Mouse (Mus musculus): ENCODE measurements around the gene Msl3l2. TPM values are rescaled to one million over a fixed set of nuclear protein-coding genes. Genes with fewer than 3 reads are reported as not detected.

Gene Msl3l2
- polyA plus RNA-seq, 1 experiment from 2014 or later: 7.5 TPM

- H3K27ac ChIP-seq (replicated peaks): no peak overlapping the region
- no peaks in the 10 kb centered on the region for H3K36me3 ChIP-seq (replicated peaks)
- no peaks in the 10 kb centered on the region for H3K9me3 ChIP-seq
- H3K27me3 ChIP-seq (replicated peaks; ENCODE audit: low read depth, poor library complexity, severe bottlenecking): no peaks in the 10 kb centered on the region
- WGBS: 96% methylated on average over 1 of the region's 1 CpGs
- DNase-seq (ENCODE audit: low spot score): no peak
- H3K4me3 ChIP-seq: no peak overlapping the region
- no peaks in the 10 kb centered on the region for H3K4me1 ChIP-seq
Observed at GRCm38 (mm10) chr10:56126972-56127371, 20.3 kb downstream of the Msl3l2 start.

DNA sequence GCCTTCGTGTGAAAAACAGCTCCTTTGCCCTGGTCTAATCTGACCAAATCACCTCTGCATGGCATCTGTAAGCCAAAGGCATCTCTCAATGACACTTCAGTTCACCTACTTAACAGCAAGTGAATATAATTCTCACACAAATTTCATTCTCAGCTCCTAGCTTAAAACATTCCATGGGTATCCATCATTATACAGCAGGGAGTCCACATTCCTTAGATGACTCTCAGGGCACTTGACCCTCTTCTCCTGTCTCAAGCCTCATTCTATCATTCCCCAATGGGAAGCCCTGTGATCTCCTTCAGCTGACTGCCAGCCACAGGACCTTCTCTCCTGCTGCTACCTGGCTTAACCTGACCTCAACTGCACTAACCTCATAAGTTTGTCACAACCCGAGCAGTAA is 22.9 kb downstream of the Msl3l2 start:
- Histone ChIP-seq H3K9me3 (no peaks in the 10 kb centered on the region), H3K27ac (replicated peaks) (no peak overlapping the region), H3K27me3 (replicated peaks; ENCODE audit: low read depth, poor library complexity, severe bottlenecking) (no peaks in the 10 kb centered on the region), H3K4me1 (no peaks in the 10 kb centered on the region), H3K4me3 (no peak overlapping the region), H3K36me3 (replicated peaks) (no peaks in the 10 kb centered on the region)
- 83% methylated on average over 2 of the region's 2 CpGs for WGBS
- no peak for DNase-seq (ENCODE audit: low spot score)

GRCm38 (mm10) chr10:56137191-56137590 is 30.5 kb downstream of the Msl3l2 start:
- H3K4me1 ChIP-seq: no peaks in the 10 kb centered on the region
- no peaks in the 10 kb centered on the region for H3K9me3 ChIP-seq
- H3K27me3 ChIP-seq (replicated peaks; ENCODE audit: low read depth, poor library complexity, severe bottlenecking): no peaks in the 10 kb centered on the region
- no peak overlapping the region for H3K4me3 ChIP-seq
- no peaks in the 10 kb centered on the region for H3K36me3 ChIP-seq (replicated peaks)
- H3K27ac ChIP-seq (replicated peaks): no peak overlapping the region
- no peak for DNase-seq (ENCODE audit: low spot score)
- 92% methylated on average over 5 of the region's 5 CpGs for WGBS

- no peaks in the 10 kb centered on the region for H3K4me1 ChIP-seq
- no peaks in the 10 kb centered on the region for H3K9me3 ChIP-seq
- H3K4me3 ChIP-seq: no peak overlapping the region
- H3K27ac ChIP-seq (replicated peaks): no peak overlapping the region
- WGBS: 88% methylated on average over 3 of the region's 3 CpGs
- H3K27me3 ChIP-seq (replicated peaks; ENCODE audit: low read depth, poor library complexity, severe bottlenecking): no peaks in the 10 kb centered on the region
- no peak for DNase-seq (ENCODE audit: low spot score)
- peaks cover 3% of the 10 kb centered on the region; the same call in 1 of the 2 replicates for H3K36me3 ChIP-seq (replicated peaks)
Observed at GRCm38 (mm10) chr10:56148920-56149319, 42.2 kb downstream of the Msl3l2 start.

- H3K9me3 ChIP-seq: no peaks in the 10 kb centered on the region
- no peaks in the 10 kb centered on the region for H3K27me3 ChIP-seq (replicated peaks; ENCODE audit: low read depth, poor library complexity, severe bottlenecking)
- no peak overlapping the region for H3K4me3 ChIP-seq
- H3K4me1 ChIP-seq: no peaks in the 10 kb centered on the region
- no peak for DNase-seq (ENCODE audit: low spot score)
- no peak overlapping the region for H3K27ac ChIP-seq (replicated peaks)
- H3K36me3 ChIP-seq (replicated peaks): peaks cover 4% of the 10 kb centered on the region; the same call in 1 of the 2 replicates
- WGBS: 93% methylated on average over 3 of the region's 3 CpGs
Observed at GRCm38 (mm10) chr10:56156956-56157355, 50.2 kb downstream of the Msl3l2 start.

- Histone ChIP-seq H3K4me3 (no peak overlapping the region), H3K36me3 (replicated peaks) (peaks cover 4% of the 10 kb centered on the region; the same call in 1 of the 2 replicates), H3K27me3 (replicated peaks; ENCODE audit: low read depth, poor library complexity, severe bottlenecking) (no peaks in the 10 kb centered on the region), H3K27ac (replicated peaks) (no peak overlapping the region), H3K4me1 (no peaks in the 10 kb centered on the region), H3K9me3 (no peaks in the 10 kb centered on the region)
- WGBS: 79% methylated on average over 3 of the region's 3 CpGs
- DNase-seq (ENCODE audit: low spot score): no peak
Observed at GRCm38 (mm10) chr10:56158207-56158606, 51.5 kb downstream of the Msl3l2 start.

DNA sequence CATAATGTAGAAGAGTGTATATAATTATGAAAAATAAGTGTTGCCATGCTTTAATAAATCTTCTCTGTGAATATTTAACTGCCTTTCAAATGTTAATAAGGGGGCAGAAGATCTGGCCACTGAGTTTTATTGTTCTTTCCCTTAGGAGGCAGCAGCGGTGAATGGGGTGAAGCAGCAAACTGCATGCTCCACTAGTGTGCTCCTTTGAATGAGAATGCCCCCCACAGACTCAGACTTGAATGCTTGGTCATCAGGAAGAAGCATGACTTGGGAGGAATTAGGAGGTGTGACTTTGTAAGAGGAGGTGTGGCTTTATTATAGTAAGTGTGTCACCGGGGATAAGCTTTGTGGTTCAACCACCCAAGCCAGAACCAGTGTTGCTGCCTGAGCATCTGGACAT is 52.0 kb downstream of the Msl3l2 start:
- Histone ChIP-seq H3K9me3 (no peaks in the 10 kb centered on the region), H3K4me1 (no peaks in the 10 kb centered on the region), H3K27ac (replicated peaks) (no peak overlapping the region), H3K36me3 (replicated peaks) (peaks cover 4% of the 10 kb centered on the region; the same call in 1 of the 2 replicates), H3K27me3 (replicated peaks; ENCODE audit: low read depth, poor library complexity, severe bottlenecking) (no peaks in the 10 kb centered on the region), H3K4me3 (no peak overlapping the region)
- DNase-seq (ENCODE audit: low spot score): no peak
- 75% methylated on average over 2 of the region's 2 CpGs for WGBS

DNA sequence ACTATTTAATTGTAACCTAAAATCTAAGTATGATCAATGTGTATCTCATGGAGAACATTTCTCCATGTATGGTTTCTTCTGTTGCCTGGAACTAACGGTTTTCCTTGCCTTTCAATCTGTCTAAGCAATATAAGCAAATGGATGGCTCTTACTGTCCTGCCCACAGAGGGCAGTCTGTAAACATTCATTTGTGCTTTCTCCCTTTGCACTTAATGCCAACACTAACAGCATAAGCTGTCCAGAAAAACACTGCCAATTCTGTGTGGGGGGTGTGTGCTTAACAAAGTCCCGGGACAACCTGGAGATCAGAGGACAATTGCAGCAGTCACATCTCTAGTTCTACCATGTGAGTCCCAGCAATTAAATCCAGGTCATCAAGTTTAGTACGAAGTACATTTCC is 57.7 kb downstream of the Msl3l2 start:
- Histone ChIP-seq H3K4me1 (no peaks in the 10 kb centered on the region), H3K27me3 (replicated peaks; ENCODE audit: low read depth, poor library complexity, severe bottlenecking) (no peaks in the 10 kb centered on the region), H3K9me3 (no peaks in the 10 kb centered on the region), H3K36me3 (replicated peaks) (0 out of 2 replicates have a peak, but pooled peaks cover 3% of the 10 kb centered on the region), H3K4me3 (no peak overlapping the region), H3K27ac (replicated peaks) (no peak overlapping the region)
- no peak for DNase-seq (ENCODE audit: low spot score)
- 81% methylated on average over 3 of the region's 3 CpGs for WGBS

GRCm38 (mm10) chr10:56165758-56166157 is 59.0 kb downstream of the Msl3l2 start:
- 91% methylated on average over 4 of the region's 4 CpGs for WGBS
- Histone ChIP-seq H3K4me1 (no peaks in the 10 kb centered on the region), H3K27ac (replicated peaks) (no peak overlapping the region), H3K4me3 (no peak overlapping the region), H3K36me3 (replicated peaks) (0 out of 2 replicates have a peak, but pooled peaks cover 3% of the 10 kb centered on the region), H3K27me3 (replicated peaks; ENCODE audit: low read depth, poor library complexity, severe bottlenecking) (no peaks in the 10 kb centered on the region), H3K9me3 (no peaks in the 10 kb centered on the region)
- no peak for DNase-seq (ENCODE audit: low spot score)

Other genes with a start within 250 kb of the Msl3l2 start
- gene Tbc1d32, start 121.8 kb downstream of the Msl3l2 start, polyA plus RNA-seq (2016; fragmentation: Nextera tagmentation; extraction: Ambion mirVana): 4.2 and 4.4 TPM in 2 replicates